Mouse (Mus musculus): ENCODE measurements at regions not wholly inside any gene's neighbourhood (a gene's known extent, or its start where the extent isn't known, plus 50 kb on each side); places are given as distances from the start of the nearest gene placed in this dataset.

GRCm38 (mm10) chr2:84042793-84043192 is 52.4 kb downstream of the Gm13691 start:
- H3K36me3 ChIP-seq (ENCODE audit: insufficient read depth, low read length) = no peaks in the 10 kb centered on the region
- ATAC-seq (peak; percentile 58), DNase-seq (ENCODE audit: low spot score) (peak; percentile 55)
- 22% methylated on average over 2 of the region's 2 CpGs for WGBS
- no peak overlapping the region for H3K9ac ChIP-seq (replicated peaks; ENCODE audit: low read depth)
- H3K4me1 ChIP-seq (ENCODE audit: insufficient read depth, low read depth, low read length) = no peaks in the 10 kb centered on the region
- H3K27ac ChIP-seq (ENCODE audit: low read length) = no peak overlapping the region
- H3K9me3 ChIP-seq (ENCODE audit: low read length) = no peaks in the 10 kb centered on the region
- no peak overlapping the region for H3K4me2 ChIP-seq (replicated peaks; ENCODE audit: low read depth, low read length)
- H3K4me3 ChIP-seq (ENCODE audit: low read depth, low read length) = no peak overlapping the region
- no peaks in the 10 kb centered on the region for H3K27me3 ChIP-seq (replicated peaks; ENCODE audit: insufficient read depth, low read length)
- peak; percentile 92 for TF ChIP-seq EP300 (IDR thresholded peaks at IDR 0.05)
- no peak for TF ChIP-seq CTCF (IDR thresholded peaks at IDR 0.05)

GRCm38 (mm10) chr2:84048398-84049140 is 58.2 kb downstream of the Gm13691 start:
- Histone ChIP-seq H3K4me1 (ENCODE audit: insufficient read depth, low read depth, low read length) (no peaks in the 10 kb centered on the region), H3K4me2 (replicated peaks; ENCODE audit: low read depth, low read length) (no peak overlapping the region)
- DNase-seq (ENCODE audit: low spot score) = no peak

GRCm38 (mm10) chr2:84051883-84052331 is 61.6 kb downstream of the Gm13691 start:
- ATAC-seq (peak; percentile 48), DNase-seq (ENCODE audit: low spot score) (peak; percentile 36)
- H3K9ac ChIP-seq (replicated peaks; ENCODE audit: low read depth) = no peak overlapping the region
- H3K4me2 ChIP-seq (replicated peaks; ENCODE audit: low read depth, low read length) = no peak overlapping the region
- no peaks in the 10 kb centered on the region for H3K9me3 ChIP-seq (ENCODE audit: low read length)
- no peak overlapping the region for H3K4me3 ChIP-seq (ENCODE audit: low read depth, low read length)
- H3K4me1 ChIP-seq (ENCODE audit: insufficient read depth, low read depth, low read length) = no peaks in the 10 kb centered on the region
- no peaks in the 10 kb centered on the region for H3K27me3 ChIP-seq (replicated peaks; ENCODE audit: insufficient read depth, low read length)
- no peak overlapping the region for H3K27ac ChIP-seq (ENCODE audit: low read length)
- TF ChIP-seq EP300 (IDR thresholded peaks at IDR 0.05) = peak; percentile 71
- no peak for TF ChIP-seq CTCF (IDR thresholded peaks at IDR 0.05)
- no peaks in the 10 kb centered on the region for H3K36me3 ChIP-seq (ENCODE audit: insufficient read depth, low read length)
- 11% methylated on average over 3 of the region's 3 CpGs for WGBS

More at GRCm38 (mm10) chr2:84048398-84049140, 58.2 kb downstream of the Gm13691 start:
- ATAC-seq = no peak
- TF ChIP-seq EP300 (IDR thresholded peaks at IDR 0.05) (no peak), CTCF (IDR thresholded peaks at IDR 0.05) (no peak)
- no peaks in the 10 kb centered on the region for H3K9me3 ChIP-seq (ENCODE audit: low read length)
- H3K4me3 ChIP-seq (ENCODE audit: low read depth, low read length) = no peak overlapping the region
- no peaks in the 10 kb centered on the region for H3K27me3 ChIP-seq (replicated peaks; ENCODE audit: insufficient read depth, low read length)
- 81% methylated on average over 9 of the region's 9 CpGs for WGBS
- H3K36me3 ChIP-seq (ENCODE audit: insufficient read depth, low read length) = no peaks in the 10 kb centered on the region
- no peak overlapping the region for H3K27ac ChIP-seq (ENCODE audit: low read length)
- H3K9ac ChIP-seq (replicated peaks; ENCODE audit: low read depth) = no peak overlapping the region

- H3K36me3 ChIP-seq (ENCODE audit: insufficient read depth, low read length) = no peaks in the 10 kb centered on the region
- peak; percentile 59 for DNase-seq (ENCODE audit: low spot score)
- H3K27me3 ChIP-seq (replicated peaks; ENCODE audit: insufficient read depth, low read length) = no peaks in the 10 kb centered on the region
- H3K4me3 ChIP-seq (ENCODE audit: low read depth, low read length) = no peak overlapping the region
- no peak overlapping the region for H3K27ac ChIP-seq (ENCODE audit: low read length)
- TF ChIP-seq CTCF (IDR thresholded peaks at IDR 0.05) (no peak), EP300 (IDR thresholded peaks at IDR 0.05) (no peak)
- WGBS = 55% methylated on average over 7 of the region's 7 CpGs
- no peak overlapping the region for H3K4me2 ChIP-seq (replicated peaks; ENCODE audit: low read depth, low read length)
- no peaks in the 10 kb centered on the region for H3K9me3 ChIP-seq (ENCODE audit: low read length)
- ATAC-seq = peak; percentile 23
- H3K9ac ChIP-seq (replicated peaks; ENCODE audit: low read depth) = no peak overlapping the region
- no peaks in the 10 kb centered on the region for H3K4me1 ChIP-seq (ENCODE audit: insufficient read depth, low read depth, low read length)
Measured at GRCm38 (mm10) chr2:84059246-84059645, 68.9 kb downstream of the Gm13691 start.

- Histone ChIP-seq H3K27me3 (replicated peaks; ENCODE audit: insufficient read depth, low read length) (no peaks in the 10 kb centered on the region), H3K4me2 (replicated peaks; ENCODE audit: low read depth, low read length) (no peak overlapping the region), H3K4me1 (ENCODE audit: insufficient read depth, low read depth, low read length) (no peaks in the 10 kb centered on the region), H3K9ac (replicated peaks; ENCODE audit: low read depth) (no peak overlapping the region), H3K36me3 (ENCODE audit: insufficient read depth, low read length) (no peaks in the 10 kb centered on the region), H3K27ac (ENCODE audit: low read length) (no peak overlapping the region), H3K9me3 (ENCODE audit: low read length) (no peaks in the 10 kb centered on the region), H3K4me3 (ENCODE audit: low read depth, low read length) (no peak overlapping the region)
- ATAC-seq = no peak
- 85% methylated on average over 1 of the region's 1 CpGs for WGBS
- no peak for DNase-seq (ENCODE audit: low spot score)
- TF ChIP-seq EP300 (IDR thresholded peaks at IDR 0.05) (no peak), CTCF (IDR thresholded peaks at IDR 0.05) (no peak)
Measured at GRCm38 (mm10) chr2:84061221-84061620, 70.9 kb downstream of the Gm13691 start.

- Histone ChIP-seq H3K36me3 (ENCODE audit: insufficient read depth, low read length) (no peaks in the 10 kb centered on the region), H3K9ac (replicated peaks; ENCODE audit: low read depth) (no peak overlapping the region), H3K27ac (ENCODE audit: low read length) (no peak overlapping the region), H3K27me3 (replicated peaks; ENCODE audit: insufficient read depth, low read length) (no peaks in the 10 kb centered on the region), H3K4me3 (ENCODE audit: low read depth, low read length) (no peak overlapping the region), H3K9me3 (ENCODE audit: low read length) (no peaks in the 10 kb centered on the region), H3K4me2 (replicated peaks; ENCODE audit: low read depth, low read length) (no peak overlapping the region), H3K4me1 (ENCODE audit: insufficient read depth, low read depth, low read length) (no peaks in the 10 kb centered on the region)
- 44% methylated on average over 2 of the region's 2 CpGs for WGBS
- no peak for TF ChIP-seq CTCF (IDR thresholded peaks at IDR 0.05)
- TF ChIP-seq EP300 (IDR thresholded peaks at IDR 0.05) = no peak
- DNase-seq (ENCODE audit: low spot score) (no peak), ATAC-seq (no peak)
Measured at GRCm38 (mm10) chr2:84064371-84064770, 74.0 kb downstream of the Gm13691 start.
